Mouse (Mus musculus) neutrophil, adult 59 days (primary cell): ENCODE data around the gene Sh2d4b. TPM values are rescaled to one million over a fixed set of nuclear protein-coding genes. Genes with fewer than 3 reads are reported as not detected.

Source experiments
- total RNA-seq, 2 experiments: library from RNA; stranded (reverse); gene quantifications; 1 replicate in 1 of 2; 2 replicates in 1 of 2; pipeline ENCODE4 v1.2.4; 2023

Gene Sh2d4b
- 1 to 10 TPM; 2.0 to 2.1 TPM for total RNA-seq

GRCm38 (mm10) chr14:40893196-40893595 is at the start of gene Sh2d4b:
Gene Sh2d4b, minus strand, starts transcription at chr14:40893266.

Other genes starting within 250 kb of the Sh2d4b start
- 10 to 100 TPM; 95.7 to 98.3 TPM for gene Tspan14, start 73.5 kb upstream of the Sh2d4b start, total RNA-seq
- gene Fam213a, start 120.5 kb upstream of the Sh2d4b start, total RNA-seq, result 1 to 10 TPM; 2.8 to 3.4 TPM
- not detected for gene Dydc2, start 175.9 kb upstream of the Sh2d4b start, total RNA-seq
- gene Dydc1, start 179.6 kb upstream of the Sh2d4b start, total RNA-seq, result not detected
- not detected for gene Mat1a, start 211.8 kb upstream of the Sh2d4b start, total RNA-seq
- gene Sftpa1, start 238.5 kb upstream of the Sh2d4b start, total RNA-seq, result not detected